Mouse (Mus musculus): Measurements from ENCODE around the gene Rgs17.
A peak's percentile ranks its signal among the peaks of the same experiment; 100 is the strongest.

The Rgs17 gene

DNA sequence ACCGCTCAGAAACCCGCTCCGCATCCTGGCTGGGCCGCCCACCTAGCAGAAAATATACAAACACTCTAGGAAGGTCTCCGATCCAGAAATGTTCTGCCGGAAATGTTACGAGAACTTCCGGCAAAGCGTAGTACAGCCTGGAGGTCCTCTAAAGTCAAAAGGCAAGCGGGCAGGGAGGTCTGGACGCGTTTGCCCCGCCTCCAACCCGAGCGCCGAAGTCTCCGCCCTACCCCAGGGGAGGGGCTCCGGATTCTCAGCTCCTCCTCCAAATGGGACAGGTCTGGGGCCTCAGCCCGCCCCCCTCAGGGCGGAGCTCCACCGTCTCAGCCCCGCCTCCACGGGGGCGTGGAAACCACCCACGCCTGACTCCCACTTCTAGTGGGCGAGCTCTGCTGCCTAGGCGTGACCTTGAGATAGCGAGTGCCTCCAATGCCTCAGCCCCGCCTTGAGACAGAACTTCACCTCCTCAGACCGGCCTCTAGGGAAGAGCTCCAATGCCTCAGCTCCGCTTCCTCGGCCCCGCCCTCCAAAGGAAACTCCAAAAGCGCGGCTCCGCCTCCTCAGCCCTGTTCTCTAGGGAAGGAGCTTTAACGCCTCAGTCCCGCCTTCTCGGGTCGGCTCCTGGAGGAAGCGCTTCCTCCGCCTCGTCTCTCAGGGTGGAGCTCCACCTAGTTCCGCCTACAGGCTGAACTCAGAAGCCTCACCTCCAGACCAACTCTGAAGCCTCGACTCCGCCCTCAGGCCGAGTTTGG lies 98.3 kb downstream of the Rgs17 start, which contains the start of gene Mtrf1l:
Mtrf1l (minus strand) TSS at position 171 of the 752 bp plus-strand sequence.
- DNase-seq = peak; percentile 98

DNA sequence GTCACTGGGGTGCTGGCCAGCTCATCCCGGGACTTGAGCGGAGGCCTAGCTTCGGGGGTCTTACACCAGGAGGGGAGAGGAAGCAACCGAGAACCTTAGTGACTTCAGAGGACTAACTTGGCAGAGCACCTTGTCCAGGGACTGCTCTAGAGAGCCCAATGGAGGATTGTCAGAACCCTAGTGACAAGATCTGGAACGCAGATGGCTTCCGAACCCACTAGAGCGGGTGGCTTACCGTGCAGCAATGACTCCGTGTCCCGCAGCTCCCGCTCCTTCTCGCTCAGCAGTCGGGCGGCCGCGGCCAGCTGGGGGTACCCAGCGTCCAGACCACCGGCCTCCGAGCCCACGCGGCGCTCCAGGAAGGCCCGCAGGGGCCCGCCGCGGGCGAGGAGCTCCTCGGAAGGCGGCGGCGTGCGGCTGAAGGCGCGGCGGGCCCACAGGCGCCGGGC lies 98.9 kb downstream of the Rgs17 start:
- DNase-seq = no peak

DNA sequence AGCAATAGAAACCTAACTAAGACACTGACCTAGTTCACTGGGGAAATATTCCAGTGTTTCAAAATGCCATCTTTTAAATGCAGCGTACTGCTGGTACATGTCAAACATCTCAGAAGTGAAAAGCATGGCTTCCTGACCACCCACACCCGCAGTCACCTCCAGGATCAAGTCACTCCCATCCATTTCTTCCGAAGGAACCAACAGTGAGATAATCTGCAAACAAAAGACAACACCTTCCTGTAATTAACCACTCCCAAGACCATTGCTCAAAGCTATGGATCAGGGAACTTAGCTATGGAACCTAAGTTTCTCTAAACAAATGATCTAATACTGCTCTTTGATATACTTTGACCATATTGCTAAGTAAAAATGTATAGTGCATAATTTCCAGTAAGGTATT lies 103.4 kb downstream of the Rgs17 start:
- DNase-seq = no peak

DNA sequence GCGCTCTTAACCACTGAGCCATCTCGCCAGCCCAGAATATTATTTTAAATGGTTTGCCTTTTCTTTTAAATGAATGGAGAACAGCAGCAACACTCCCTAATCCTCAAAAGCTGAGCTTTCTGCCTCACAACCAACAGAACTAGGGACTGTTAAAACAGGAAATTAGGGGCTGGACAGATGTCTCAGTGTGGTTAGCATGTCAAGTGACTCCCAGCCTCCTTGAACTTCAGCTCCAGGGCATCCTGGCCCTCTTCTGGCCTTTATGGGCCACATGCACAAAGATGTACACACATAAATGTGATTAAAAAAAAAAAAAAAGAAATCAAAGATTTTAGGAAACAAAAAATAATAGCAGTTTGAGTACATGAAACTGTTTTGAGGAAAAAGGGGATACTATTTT lies 106.2 kb downstream of the Rgs17 start:
- no peak for DNase-seq

DNA sequence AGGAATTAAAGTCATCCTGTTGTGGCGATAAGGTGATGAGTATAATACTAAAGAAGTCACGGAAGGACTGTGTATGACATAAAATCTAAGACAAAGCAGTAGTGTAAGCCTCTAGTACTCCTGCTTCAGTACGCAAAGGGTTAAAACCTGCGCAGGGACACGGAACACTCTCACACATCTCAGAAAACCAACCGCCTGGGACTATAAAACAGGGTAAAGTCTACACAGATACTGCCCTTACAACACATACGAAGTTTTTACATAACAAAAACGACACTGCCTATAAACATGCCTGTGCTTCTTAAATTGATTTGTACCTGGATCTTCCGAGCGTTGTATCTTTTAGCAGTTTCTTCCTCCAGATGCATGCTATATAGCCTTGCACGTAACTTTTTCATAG lies 108.5 kb downstream of the Rgs17 start:
- no peak for DNase-seq

DNA sequence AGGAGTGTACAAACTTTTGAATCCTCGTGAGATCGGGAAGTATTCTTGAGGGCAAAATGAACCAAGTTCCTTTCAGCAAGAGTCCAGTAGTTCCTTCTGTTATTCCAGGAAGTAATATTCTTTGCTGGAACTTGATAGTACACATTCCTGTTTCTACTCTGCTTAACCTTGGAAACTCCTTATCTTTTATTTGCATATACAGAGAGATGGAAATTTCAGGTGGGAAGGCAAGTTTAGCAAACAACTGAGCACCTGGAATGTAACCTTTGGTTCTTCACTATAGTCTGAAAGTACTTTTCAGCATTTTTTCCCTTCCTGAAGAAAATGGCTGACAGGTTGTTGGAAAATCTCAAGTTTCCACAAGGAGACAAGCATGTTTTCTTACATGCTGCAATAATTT lies 114.5 kb downstream of the Rgs17 start:
- DNase-seq = no peak

DNA sequence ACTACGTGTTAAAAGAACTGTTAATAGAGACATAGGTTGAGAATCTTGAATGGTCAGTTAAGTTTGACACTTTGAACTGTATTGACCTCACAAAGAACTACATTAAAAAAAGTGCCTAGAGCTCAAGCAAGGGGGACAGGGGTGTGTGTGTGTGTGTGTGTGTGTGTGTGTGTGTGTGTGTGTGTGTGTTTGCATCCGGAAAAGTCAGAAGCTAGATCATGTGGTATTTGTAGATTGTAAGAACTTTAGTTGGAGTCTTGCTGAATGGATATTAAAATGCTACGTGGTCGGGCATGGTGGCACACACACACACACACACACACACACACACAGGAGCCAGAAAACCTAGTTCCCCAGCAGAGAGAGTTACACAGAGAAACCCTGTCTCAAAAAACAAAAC lies 115.2 kb downstream of the Rgs17 start:
- no peak for DNase-seq

DNA sequence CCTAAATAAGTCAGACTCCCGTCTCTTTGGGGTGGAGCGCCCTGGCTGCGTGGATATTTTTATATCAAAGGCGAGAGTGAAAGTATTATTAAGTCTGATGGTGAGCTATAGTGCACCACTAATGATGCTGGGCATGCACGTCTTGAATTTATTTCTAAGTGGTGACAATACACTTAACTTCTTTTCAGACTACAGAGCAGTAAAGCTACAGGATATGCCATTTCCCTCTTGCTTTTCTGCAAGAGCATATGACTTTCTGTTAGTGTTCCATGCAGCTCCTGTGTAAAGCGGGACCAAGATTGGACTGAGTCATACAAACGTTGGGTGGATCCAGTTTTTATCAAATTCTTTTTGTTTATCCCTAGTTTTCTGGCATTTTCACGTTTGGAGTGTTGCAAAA lies 115.8 kb downstream of the Rgs17 start:
- DNase-seq = peak; percentile 25

DNA sequence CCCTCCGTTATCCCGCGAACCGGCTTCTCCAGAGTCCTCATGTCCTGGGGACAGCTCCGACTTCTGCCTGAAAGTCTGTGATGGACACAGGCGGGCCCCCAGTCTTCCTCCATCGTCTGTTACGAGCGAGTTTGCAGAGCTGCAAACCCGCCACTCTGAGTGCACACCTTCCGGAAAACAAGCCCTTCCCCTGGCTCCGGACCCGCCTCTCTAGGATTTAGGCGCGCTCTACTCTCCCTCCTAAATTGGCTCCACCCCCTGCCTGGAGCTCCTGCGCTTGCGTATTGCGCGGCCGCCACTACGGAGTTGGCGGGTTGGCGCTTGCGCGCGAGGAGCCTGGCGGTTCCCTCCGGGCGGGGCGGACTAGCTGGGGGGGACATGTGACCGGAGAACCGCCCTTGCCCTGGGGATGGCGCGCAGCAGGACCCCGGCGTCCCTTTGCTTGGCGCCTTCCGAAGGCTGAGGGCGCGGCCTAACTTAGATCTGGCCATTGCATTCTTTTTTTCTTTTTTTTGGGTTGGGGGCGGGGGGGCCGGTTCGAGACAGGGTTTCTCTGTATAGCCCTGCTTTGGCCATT lies 116.4 kb downstream of the Rgs17 start:
- DNase-seq = peak; percentile 98

DNA sequence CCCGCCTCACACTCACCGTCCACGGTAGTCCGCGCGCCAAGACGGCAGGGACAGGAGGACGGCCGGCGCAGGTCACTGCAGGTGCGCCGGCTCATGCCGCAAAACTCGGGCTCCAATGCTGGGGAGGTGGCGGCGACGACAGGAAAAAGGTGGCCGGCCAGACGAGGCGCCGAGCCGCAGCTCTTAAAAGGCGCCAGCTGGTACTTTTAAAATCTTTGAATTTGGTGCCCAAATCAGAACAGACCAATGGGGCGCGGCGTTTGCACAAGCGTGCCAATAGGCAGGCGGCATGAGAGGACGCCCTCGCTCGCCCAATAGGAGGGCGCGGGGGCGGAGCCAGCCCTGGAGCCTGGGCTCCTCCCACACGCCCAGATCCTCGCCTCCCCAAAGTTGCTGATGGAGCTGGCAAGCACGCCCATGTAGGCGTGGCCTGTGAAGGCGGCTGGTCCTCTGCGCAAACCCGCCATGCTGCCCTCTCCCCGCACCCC lies 116.9 kb downstream of the Rgs17 start, which contains the start of gene Fbxo5:
Fbxo5 (minus strand) TSS at position 358 of the 488 bp plus-strand sequence.
- DNase-seq = peak; percentile 98

DNA sequence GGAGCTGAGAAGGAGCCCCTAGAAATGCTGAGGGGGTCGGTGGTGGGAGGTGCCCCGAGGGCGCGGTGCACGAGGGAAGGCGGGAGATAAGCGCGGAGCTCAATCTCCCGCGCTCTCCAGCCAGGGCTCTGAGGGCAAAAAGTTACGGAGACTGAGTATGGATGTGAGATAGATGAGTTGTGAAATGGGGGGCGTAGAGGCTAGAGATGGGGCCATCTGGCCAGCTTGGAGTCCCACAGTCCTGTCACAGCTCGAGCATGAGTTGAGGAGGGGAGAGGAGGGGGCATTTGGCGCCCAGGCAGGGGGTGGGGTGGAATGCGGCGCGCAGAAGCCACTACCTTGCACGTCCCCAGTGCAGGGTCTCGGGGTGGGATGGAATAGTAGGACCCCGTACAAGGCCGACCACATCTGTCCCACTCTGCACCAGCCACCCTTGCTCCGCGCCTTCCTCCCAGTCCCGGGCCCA lies 117.5 kb downstream of the Rgs17 start:
- DNase-seq = peak; percentile 55

DNA sequence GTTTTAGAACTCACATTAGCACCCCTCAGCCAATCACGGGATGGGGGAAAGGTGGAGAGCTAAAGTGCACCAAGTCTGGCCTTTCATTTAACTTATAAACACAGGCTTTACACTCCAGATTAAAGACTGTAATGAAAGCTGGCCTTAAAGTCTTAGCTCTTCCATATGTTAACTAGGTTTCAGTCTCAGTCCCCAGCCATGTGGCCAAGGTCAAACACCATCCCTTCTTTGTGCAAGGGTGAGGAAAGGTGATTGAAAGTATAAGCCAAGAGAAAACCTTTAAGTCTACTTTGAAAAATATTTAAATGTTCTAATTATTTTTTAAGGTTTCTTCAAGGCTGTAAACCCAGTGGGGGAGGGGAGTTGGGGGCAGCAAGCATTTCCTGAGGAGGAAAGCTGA lies 118.5 kb downstream of the Rgs17 start:
- no peak for DNase-seq

DNA sequence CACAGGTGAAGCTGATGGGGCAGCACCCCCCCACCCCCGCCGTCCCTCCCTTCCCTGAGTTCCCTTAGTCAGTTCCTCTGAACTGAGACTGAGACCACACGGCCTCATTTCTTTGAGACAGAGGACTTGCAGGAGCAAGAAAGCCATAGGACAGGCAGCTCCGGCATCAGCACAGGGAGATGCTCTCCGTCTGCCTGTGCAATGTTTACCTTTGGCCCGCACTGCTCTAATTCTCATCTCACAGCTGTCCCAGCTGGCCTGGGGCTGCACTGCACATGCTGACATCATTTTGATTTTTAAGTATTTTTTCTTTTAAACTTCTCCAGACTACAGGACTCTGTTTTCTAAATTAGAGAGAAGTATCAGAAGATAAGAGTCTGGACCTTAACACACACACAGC lies 119.3 kb downstream of the Rgs17 start:
- no peak for DNase-seq

DNA sequence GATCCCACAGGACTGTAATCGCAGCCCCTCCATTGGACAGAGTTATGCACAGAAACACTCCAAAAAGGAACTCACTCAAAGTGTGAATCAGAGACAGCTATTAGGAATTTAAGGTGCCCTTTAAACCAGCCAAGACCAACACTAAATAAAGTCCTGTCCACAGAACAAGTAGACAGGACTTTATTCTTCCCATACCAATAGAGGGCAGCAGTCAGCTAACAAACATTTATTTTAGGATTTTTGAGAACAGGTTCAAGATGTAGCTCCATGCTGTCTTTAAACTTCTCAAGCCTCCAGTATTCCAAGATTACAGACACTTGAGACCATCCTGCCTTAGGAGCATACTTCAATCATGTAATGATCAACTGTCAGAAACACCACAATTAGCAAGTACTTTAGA lies 121.7 kb downstream of the Rgs17 start:
- no peak for DNase-seq

DNA sequence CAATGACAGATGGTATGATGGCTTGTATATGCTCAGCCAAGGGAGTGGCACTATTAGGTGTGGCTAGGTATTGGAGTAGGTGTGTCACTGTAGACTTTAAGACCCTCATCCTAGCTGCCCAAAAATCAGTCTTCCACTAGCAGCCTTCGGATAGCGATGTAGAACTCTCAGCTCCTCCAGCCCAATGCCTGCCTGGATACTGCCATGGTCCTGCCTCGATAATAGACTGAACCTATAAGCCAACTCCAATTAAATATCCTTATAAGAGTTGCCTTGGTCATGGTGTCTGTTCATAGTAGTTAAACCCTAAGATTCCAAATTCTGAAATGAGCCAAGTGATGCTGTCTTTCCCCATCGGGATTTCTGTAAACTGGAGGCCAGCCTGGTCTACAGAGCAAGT lies 124.1 kb downstream of the Rgs17 start:
- no peak for DNase-seq

DNA sequence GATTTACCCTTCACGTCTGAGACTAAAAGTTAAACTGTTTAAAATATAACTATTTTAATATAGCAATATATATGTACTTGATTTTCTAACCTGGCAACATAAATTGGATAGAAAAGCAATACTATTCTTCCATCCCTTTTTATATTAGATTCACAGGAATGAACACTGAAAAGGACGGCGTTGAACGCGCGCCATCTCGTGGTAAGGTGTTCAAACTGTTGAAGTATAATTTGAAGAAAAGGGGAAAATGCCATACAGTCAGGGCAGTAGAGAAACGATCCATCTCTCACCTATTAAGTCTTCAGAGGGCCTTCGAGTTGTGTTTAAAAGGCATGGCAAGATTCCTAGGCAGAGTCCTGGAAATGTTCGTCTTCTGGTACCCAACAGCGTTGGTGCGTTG lies 131.5 kb downstream of the Rgs17 start:
- peak; percentile 41 for DNase-seq

DNA sequence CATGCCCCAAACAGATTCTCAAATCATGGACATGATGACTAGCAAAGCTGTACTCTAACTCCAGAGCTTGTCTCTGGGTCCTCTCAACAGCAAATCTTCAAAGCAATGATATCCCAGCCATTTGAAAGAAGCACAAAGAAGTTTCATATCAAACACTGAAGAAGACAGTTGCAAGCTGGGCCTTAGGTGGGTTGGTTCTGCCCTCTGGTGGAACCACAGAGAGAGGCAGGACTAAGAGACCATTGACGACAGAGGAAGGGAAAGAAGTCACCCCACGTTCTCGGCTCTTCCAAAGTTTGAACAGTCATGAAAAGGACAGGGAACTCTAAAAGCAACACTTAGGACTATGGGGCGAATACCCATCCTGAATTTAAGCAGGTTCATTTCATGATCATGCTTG lies 135.3 kb downstream of the Rgs17 start:
- DNase-seq = peak; percentile 26

Measured in thymus, postnatal 14 days (tissue).